Mouse (Mus musculus) CH12.LX (cell line): Measurements from ENCODE around the gene Lgr6. TPM values are rescaled to one million over a fixed set of nuclear protein-coding genes. Genes with fewer than 3 reads are reported as not detected.

Experiments used
- DNase-seq: peaks from one replicate; pipeline ENCODE4 v3.0.0-alpha.2; 2013; ENCODE audit errors: extremely low read depth
- H3K27ac ChIP-seq: 2 replicates; pipeline ENCODE4 v1.5.1; 2012; ENCODE audit warnings: low read depth, mild to moderate bottlenecking, control low read depth, moderate library complexity; ENCODE audit not compliant: insufficient read depth
- H3K27me3 ChIP-seq: replicated peaks from 2 replicates; pipeline ENCODE3; 2012; ENCODE audit warnings: inconsistent platforms
- H3K36me3 ChIP-seq, 2 experiments: replicated peaks in 1 of 2; 2 replicates each; pipeline versions ENCODE3 to v1.6.1; 2012; ENCODE audit warnings: inconsistent platforms in 1 of 2, low read length in 1 of 2, mild to moderate bottlenecking in 1 of 2, mixed read lengths in 1 of 2, moderate library complexity in 1 of 2; ENCODE audit not compliant: control insufficient read depth in 1 of 2, insufficient read depth in 1 of 2
- H3K4me1 ChIP-seq, 2 experiments: 2 replicates each; pipeline ENCODE4 v1.6.1; 2012; ENCODE audit warnings: inconsistent platforms in 1 of 2, moderate library complexity in 1 of 2; ENCODE audit not compliant: insufficient read depth in 2 of 2, control insufficient read depth in 1 of 2
- H3K4me2 ChIP-seq: 2 replicates; pipeline ENCODE4 v1.6.1; 2012; ENCODE audit warnings: low read depth, mild to moderate bottlenecking, control low read depth; ENCODE audit not compliant: poor library complexity, insufficient read depth, severe bottlenecking
- H3K4me3 ChIP-seq, 3 experiments: fragments of 150-350 bp in 1 of 3; sonication (generic) in 1 of 3; replicated peaks in 1 of 3; 2 replicates each; pipeline versions ENCODE3 to v1.5.1; 2011 to 2012; ENCODE audit warnings: low read depth in 2 of 3, low read length in 2 of 3, mild to moderate bottlenecking in 2 of 3, moderate library complexity in 2 of 3, control low read depth in 1 of 3, improper control_type of control experiment in 1 of 3, inconsistent platforms in 1 of 3, mixed read lengths in 1 of 3; ENCODE audit not compliant: poor library complexity in 1 of 3
- H3K79me2 ChIP-seq: replicated peaks from 2 replicates; pipeline ENCODE4 v1.6.1; 2012; ENCODE audit warnings: mild to moderate bottlenecking, moderate library complexity; ENCODE audit not compliant: control insufficient read depth, poor library complexity, insufficient read depth, severe bottlenecking; ENCODE audit errors: extremely low read depth
- H3K9ac ChIP-seq: 2 replicates; pipeline ENCODE4 v1.6.1; 2012; ENCODE audit warnings: low read depth, mild to moderate bottlenecking, control low read depth, moderate library complexity; ENCODE audit not compliant: insufficient read depth
- H3K9me3 ChIP-seq: replicated peaks from 2 replicates; pipeline ENCODE3; 2012; ENCODE audit warnings: low read length, inconsistent platforms, mixed read lengths
- BHLHE40 ChIP-seq: IDR thresholded peaks from 2 replicates; pipeline ENCODE4 v1.6.1; 2011; ENCODE audit warnings: mild to moderate bottlenecking, low read depth, low read length, improper control_type of control experiment
- CHD1 ChIP-seq: IDR thresholded peaks from 2 replicates; pipeline ENCODE4 v1.6.1; 2012; ENCODE audit warnings: low read depth, low read length, improper control_type of control experiment, inconsistent platforms
- CHD2 ChIP-seq: IDR thresholded peaks from 2 replicates; pipeline ENCODE4 v1.6.1; 2011; ENCODE audit warnings: low read length, improper control_type of control experiment
- CTCF ChIP-seq, 2 experiments: IDR thresholded peaks in 1 of 2; conservative IDR thresholded peaks in 1 of 2; 2 replicates each; pipeline ENCODE4 v1.5.1; 2011 to 2012; ENCODE audit warnings: low read depth in 2 of 2, low read length in 2 of 2, improper control_type of control experiment in 1 of 2, inconsistent platforms in 1 of 2, mild to moderate bottlenecking in 1 of 2, moderate library complexity in 1 of 2
- E2F4 ChIP-seq: IDR thresholded peaks from 2 replicates; pipeline ENCODE4 v1.6.1; 2011; ENCODE audit warnings: low read depth, low read length, improper control_type of control experiment; ENCODE audit not compliant: insufficient replicate concordance
- ELF1 ChIP-seq: IDR thresholded peaks from 2 replicates; pipeline ENCODE4 v1.6.1; 2014; ENCODE audit warnings: low read depth, mild to moderate bottlenecking, inconsistent platforms, low read length, improper control_type of control experiment
- EP300 ChIP-seq: IDR thresholded peaks from 2 replicates; pipeline ENCODE4 v1.6.1; 2011; ENCODE audit warnings: low read length, improper control_type of control experiment
- ETS1 ChIP-seq: conservative IDR thresholded peaks from 2 replicates; pipeline ENCODE4 v1.6.1; 2012; ENCODE audit warnings: low read depth, mild to moderate bottlenecking, inconsistent platforms, low read length, improper control_type of control experiment, moderate library complexity
- GABPA ChIP-seq: IDR thresholded peaks from 2 replicates; pipeline ENCODE4 v1.6.1; 2012; ENCODE audit warnings: low read depth, low read length, improper control_type of control experiment, inconsistent platforms; ENCODE audit not compliant: insufficient replicate concordance
- HCFC1 ChIP-seq: IDR thresholded peaks from 2 replicates; pipeline ENCODE4 v1.6.1; 2012; ENCODE audit warnings: low read depth, mild to moderate bottlenecking, inconsistent platforms, low read length, improper control_type of control experiment
- IRF4 ChIP-seq: IDR thresholded peaks from 2 replicates; pipeline ENCODE4 v1.6.1; 2014; ENCODE audit warnings: low read depth, mild to moderate bottlenecking, inconsistent platforms, low read length, improper control_type of control experiment
- JUND ChIP-seq: conservative IDR thresholded peaks from 2 replicates; pipeline ENCODE4 v1.6.1; 2011; ENCODE audit warnings: low read depth, low read length, improper control_type of control experiment
- KAT2A ChIP-seq: IDR thresholded peaks from 2 replicates; pipeline ENCODE4 v1.6.1; 2012; ENCODE audit warnings: low read length, improper control_type of control experiment, inconsistent platforms; ENCODE audit not compliant: insufficient replicate concordance
- MAFK ChIP-seq: IDR thresholded peaks from 2 replicates; pipeline ENCODE4 v1.6.1; 2011; ENCODE audit warnings: low read length, improper control_type of control experiment; ENCODE audit not compliant: insufficient replicate concordance
- MAX ChIP-seq: IDR thresholded peaks from 2 replicates; pipeline ENCODE4 v1.6.1; 2011; ENCODE audit warnings: low read length, improper control_type of control experiment
- MAZ ChIP-seq: IDR thresholded peaks from 2 replicates; pipeline ENCODE4 v1.6.1; 2012; ENCODE audit warnings: low read depth, mild to moderate bottlenecking, inconsistent platforms, low read length, improper control_type of control experiment, moderate library complexity
- MEF2A ChIP-seq: IDR thresholded peaks from 2 replicates; pipeline ENCODE4 v1.6.1; 2014; ENCODE audit warnings: low read depth, mild to moderate bottlenecking, inconsistent platforms, low read length, improper control_type of control experiment, borderline replicate concordance
- MXI1 ChIP-seq: IDR thresholded peaks from 2 replicates; pipeline ENCODE4 v1.6.1; 2011; ENCODE audit warnings: mild to moderate bottlenecking, low read depth, low read length, improper control_type of control experiment
- MYC ChIP-seq: IDR thresholded peaks from 2 replicates; pipeline ENCODE4 v1.6.1; 2011; ENCODE audit warnings: low read depth, mild to moderate bottlenecking, improper control_type of control experiment, low read length
- NELFE ChIP-seq: IDR thresholded peaks from 2 replicates; pipeline ENCODE4 v1.6.1; 2011; ENCODE audit warnings: low read depth, low read length, improper control_type of control experiment
- NRF1 ChIP-seq: IDR thresholded peaks from 2 replicates; pipeline ENCODE4 v1.6.1; 2014; ENCODE audit warnings: low read depth, mild to moderate bottlenecking, inconsistent platforms, low read length, improper control_type of control experiment, moderate library complexity
- PAX5 ChIP-seq: IDR thresholded peaks from 2 replicates; pipeline ENCODE4 v1.6.1; 2012; ENCODE audit warnings: low read length, inconsistent platforms, mixed read lengths
- POLR2A ChIP-seq: IDR thresholded peaks from 2 replicates; pipeline ENCODE4 v1.6.1; 2011; ENCODE audit warnings: low read depth, mild to moderate bottlenecking, improper control_type of control experiment, low read length
- POLR2AphosphoS2 ChIP-seq: IDR thresholded peaks from 2 replicates; pipeline ENCODE4 v1.6.1; 2011; ENCODE audit warnings: low read depth, low read length, improper control_type of control experiment
- RAD21 ChIP-seq: IDR thresholded peaks from 2 replicates; pipeline ENCODE4 v1.6.1; 2011; ENCODE audit warnings: low read depth, mild to moderate bottlenecking, low read length, improper control_type of control experiment, moderate library complexity
- RCOR1 ChIP-seq: conservative IDR thresholded peaks from 2 replicates; pipeline ENCODE4 v1.6.1; 2012; ENCODE audit warnings: low read depth, mild to moderate bottlenecking, inconsistent platforms, low read length, improper control_type of control experiment
- SIN3A ChIP-seq: IDR thresholded peaks from 2 replicates; pipeline ENCODE4 v1.6.1; 2012; ENCODE audit warnings: low read length, improper control_type of control experiment, inconsistent platforms
- SMC3 ChIP-seq: IDR thresholded peaks from 2 replicates; pipeline ENCODE4 v1.6.1; 2011; ENCODE audit warnings: low read depth, low read length, improper control_type of control experiment
- TBP ChIP-seq: conservative IDR thresholded peaks from 2 replicates; pipeline ENCODE4 v1.6.1; 2011; ENCODE audit warnings: low read depth, low read length, improper control_type of control experiment
- TCF12 ChIP-seq: IDR thresholded peaks from 2 replicates; pipeline ENCODE4 v1.6.1; 2014; ENCODE audit warnings: low read depth, mild to moderate bottlenecking, inconsistent platforms, low read length, improper control_type of control experiment
- USF1 ChIP-seq: IDR thresholded peaks from 2 replicates; pipeline ENCODE4 v1.6.1; 2014; ENCODE audit warnings: low read depth, mild to moderate bottlenecking, inconsistent platforms, low read length, improper control_type of control experiment
- USF2 ChIP-seq: conservative IDR thresholded peaks from 2 replicates; pipeline ENCODE4 v1.6.1; 2011; ENCODE audit warnings: low read depth, low read length, improper control_type of control experiment
- ZC3H11A ChIP-seq: IDR thresholded peaks from 2 replicates; pipeline ENCODE4 v1.6.1; 2012; ENCODE audit warnings: low read depth, mild to moderate bottlenecking, inconsistent platforms, low read length, improper control_type of control experiment
- ZKSCAN1 ChIP-seq: IDR thresholded peaks from 2 replicates; pipeline ENCODE4 v1.6.1; 2012; ENCODE audit warnings: low read depth, inconsistent platforms, low read length, improper control_type of control experiment, borderline replicate concordance
- ZMIZ1 ChIP-seq: IDR thresholded peaks from 2 replicates; pipeline ENCODE4 v1.6.1; 2012; ENCODE audit warnings: low read depth, mild to moderate bottlenecking, inconsistent platforms, low read length, improper control_type of control experiment
- ZNF384 ChIP-seq: IDR thresholded peaks from 2 replicates; pipeline ENCODE4 v1.6.1; 2012; ENCODE audit warnings: low read depth, low read length, improper control_type of control experiment, inconsistent platforms
- dilution Hi-C: fragments of 300-500 bp; cut with MboI; formaldehyde crosslinking; loops from 2 replicates; pipeline ENCODE4 v1.14.3; 2020; ENCODE audit warnings: low sequenced_read_pairs; ENCODE audit not compliant: extremely low pct_unique_long_range_greater_than_20kb, extremely low pct_ligation_motif_present
- in situ Hi-C: fragments of 300-500 bp; cut with MboI; formaldehyde crosslinking; loops from 3 replicates; pipeline ENCODE4 v1.14.3; 2019; ENCODE audit warnings: low sequenced_read_pairs, low pct_ligation_motif_present, low pct_unique_long_range_greater_than_20kb, mixed read lengths
- polyA plus RNA-seq: library from polyadenylated mRNA; unstranded; fragments of >175 nt; gene quantifications from 2 replicates; pipeline ENCODE4 v1.2.1, GENCODE M21; 2012; ENCODE audit warnings: low read depth; ENCODE audit not compliant: insufficient read length
- total RNA-seq, 2 experiments: library from RNA; depleted of rRNA; stranded (reverse); fragments of 300-350 nt in 1 of 2; fragments of >200 nt in 1 of 2; gene quantifications; 2 replicates each; pipeline ENCODE4 v1.2.3; 2012 to 2014

The Lgr6 gene
- total and polyA plus RNA-seq, 3 experiments, result 0.07 to 0.17 (median 0.16) TPM

DNA sequence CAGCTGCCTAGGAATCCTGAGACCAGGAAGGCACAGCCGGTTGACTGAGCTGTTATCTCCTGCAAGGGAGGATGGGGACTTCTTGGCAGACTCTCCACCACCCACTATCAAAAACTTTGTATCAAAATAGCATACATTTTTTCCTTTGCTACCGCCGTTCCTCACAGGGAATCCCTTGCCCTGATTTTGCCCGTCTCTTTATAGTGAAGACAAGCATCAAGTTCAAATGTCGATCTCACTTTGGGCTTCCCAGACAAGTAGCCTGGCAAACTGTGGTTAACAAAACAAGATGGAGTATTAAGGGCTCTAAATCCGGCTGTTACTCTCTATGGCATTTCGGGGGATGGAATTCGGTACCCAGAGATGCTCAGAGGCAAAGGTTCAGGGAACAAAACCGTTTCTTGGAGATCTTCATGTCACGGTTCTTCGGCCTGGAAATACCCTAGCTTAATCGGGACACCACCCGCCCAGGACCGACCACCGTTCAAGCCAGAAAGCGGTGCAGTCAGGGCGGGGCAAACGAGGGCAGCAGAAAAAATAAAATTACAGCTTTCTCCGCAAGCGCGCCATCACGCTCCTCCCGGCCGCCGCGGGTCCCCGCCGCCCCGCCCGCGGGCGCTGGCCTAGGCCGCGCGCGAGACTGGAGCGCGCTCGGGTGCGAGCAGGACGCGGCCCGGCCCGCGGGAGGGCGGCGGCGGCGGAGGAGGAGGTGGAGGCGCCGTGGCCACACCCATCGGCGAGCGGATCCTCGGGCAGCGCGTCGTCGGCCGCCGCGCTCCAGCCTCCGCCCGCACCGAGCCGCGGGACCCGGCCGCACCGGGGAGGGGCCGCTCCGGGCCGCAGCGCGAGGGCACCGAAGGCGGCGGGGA lies 41.2 kb upstream of the Lgr6 start, which contains the start of gene Arl8a:
Gene Arl8a (plus strand): TSS at position 748 of the 869 bp plus-strand sequence.
- in situ Hi-C loops (no loop called here), dilution Hi-C loops (no loop called here)
- no peaks in the 10 kb centered on the region for H3K9me3 ChIP-seq
- peaks cover 10 to 67% of the 10 kb centered on the region in 2 experiments for H3K4me1 ChIP-seq
- H3K36me3 ChIP-seq, result peaks cover 29 to 66% of the 10 kb centered on the region in 2 experiments
- peaks cover 14% of the 10 kb centered on the region for H3K79me2 ChIP-seq
- TF ChIP-seq ZMIZ1, result no peak
- TF ChIP-seq E2F4, result no peak
- no peak for TF ChIP-seq ZKSCAN1
- TF ChIP-seq CHD2, result 0 out of 2 replicates have a peak, but pooled peaks have one; percentile 15
- TF ChIP-seq TBP, result no peak
- TF ChIP-seq NRF1, result 0 out of 2 replicates have a peak, but pooled peaks have one; percentile 16
- no peak for TF ChIP-seq USF2
- TF ChIP-seq MAX, result no peak
- no peak for TF ChIP-seq IRF4
- TF ChIP-seq KAT2A, result no peak
- TF ChIP-seq HCFC1, result no peak
- peak; percentile 32 for TF ChIP-seq POLR2A
- no peak for TF ChIP-seq RCOR1
- TF ChIP-seq BHLHE40, result no peak
- no peak for TF ChIP-seq MAFK
- no peak for TF ChIP-seq GABPA
- TF ChIP-seq JUND, result no peak
- TF ChIP-seq TCF12, result no peak
- TF ChIP-seq MXI1, result no peak
- TF ChIP-seq MEF2A, result peak; percentile 18; the same call in 1 of the 2 replicates
- no peak for TF ChIP-seq SIN3A
- TF ChIP-seq SMC3, result no peak
- no peak for TF ChIP-seq ELF1
- TF ChIP-seq MAZ, result no peak
- TF ChIP-seq CTCF (conservative IDR thresholded peaks at IDR 0.05 in 1 of 2, IDR thresholded peaks at IDR 0.05 in 1 of 2; ENCODE audit: low read depth in 2 of 2, low read length in 2 of 2), result no peak
- no peak for TF ChIP-seq ZC3H11A
- TF ChIP-seq USF1, result no peak
- TF ChIP-seq ZNF384, result no peak
- no peak for TF ChIP-seq EP300
- no peak for TF ChIP-seq ETS1
- TF ChIP-seq POLR2AphosphoS2, result no peak
- TF ChIP-seq CHD1, result no peak
- TF ChIP-seq MYC, result no peak
- no peak for TF ChIP-seq RAD21
- TF ChIP-seq NELFE, result no peak
- no peak for TF ChIP-seq PAX5
- TF ChIP-seq, all 38 proteins: peak for 4
- no peaks in the 10 kb centered on the region for H3K27me3 ChIP-seq
- H3K4me3 ChIP-seq, result peak within 1 kb of the TSS; percentile 79 to 86 (median 82)
- no peak for DNase-seq
- H3K4me2 ChIP-seq, result peak within 1 kb of the TSS; percentile 88
- H3K9ac ChIP-seq, result peak within 1 kb of the TSS; percentile 67
- H3K27ac ChIP-seq, result peak within 1 kb of the TSS; percentile 34
